Mouse (Mus musculus) ES-Bruce4 (cell line): ENCODE results near the gene Cdk17. TPM values are rescaled to one million over a fixed set of nuclear protein-coding genes. Genes with fewer than 3 reads are reported as not detected.

ENCODE experiments used
- H3K27ac ChIP-seq: 2 replicates; pipeline ENCODE4 v1.5.1; 2012; ENCODE audit warnings: low read length, inconsistent platforms; ENCODE audit not compliant: insufficient read depth
- H3K27me3 ChIP-seq: 2 replicates; pipeline ENCODE4 v1.6.1; 2012; ENCODE audit warnings: mild to moderate bottlenecking, low read length, inconsistent platforms; ENCODE audit not compliant: control insufficient read depth, poor library complexity, insufficient read depth, severe bottlenecking
- H3K36me3 ChIP-seq: 2 replicates; pipeline ENCODE4 v1.6.1; 2012; ENCODE audit warnings: inconsistent platforms, mild to moderate bottlenecking, low read length, moderate library complexity; ENCODE audit not compliant: control insufficient read depth, poor library complexity, insufficient read depth, severe bottlenecking
- H3K4me1 ChIP-seq: one replicate; pipeline ENCODE4 v1.8.1; 2011; ENCODE audit warnings: low read length; ENCODE audit not compliant: control insufficient read depth, insufficient read depth
- H3K4me3 ChIP-seq: 2 replicates; pipeline ENCODE4 v1.5.1; 2011; ENCODE audit warnings: low read depth, mild to moderate bottlenecking, low read length
- H3K9ac ChIP-seq: 2 replicates; pipeline ENCODE4 v1.6.1; 2012; ENCODE audit warnings: low read depth, mild to moderate bottlenecking, inconsistent platforms; ENCODE audit not compliant: poor library complexity, severe bottlenecking
- H3K9me3 ChIP-seq: replicated peaks from 2 replicates; pipeline ENCODE4 v1.6.1; 2012; ENCODE audit warnings: mild to moderate bottlenecking, low read length, inconsistent platforms; ENCODE audit not compliant: control insufficient read depth, poor library complexity, insufficient read depth, severe bottlenecking
- CTCF ChIP-seq: IDR thresholded peaks from one replicate; pipeline ENCODE4 v1.8.1; 2011; ENCODE audit warnings: low read depth, low read length
- EP300 ChIP-seq: IDR thresholded peaks from 2 replicates; pipeline ENCODE4 v1.6.1; 2011; ENCODE audit warnings: low read depth, low read length; ENCODE audit not compliant: insufficient read depth
- POLR2A ChIP-seq: IDR thresholded peaks from one replicate; pipeline ENCODE4 v1.8.1; 2011; ENCODE audit warnings: low read length; ENCODE audit not compliant: insufficient read depth
- polyA plus RNA-seq: library from polyadenylated mRNA; stranded (reverse); fragments of >200 nt; gene quantifications from 2 replicates; pipeline ENCODE4 v1.2.4, GENCODE M21; 2011; ENCODE audit warnings: low read depth; ENCODE audit not compliant: missing spikeins, insufficient read depth, insufficient read length

Gene Cdk17
- polyA plus RNA-seq, 1 experiment: 44.2 TPM

GRCm38 (mm10) chr10:93138730-93139129 is 21.9 kb upstream of the Cdk17 start:
- TF ChIP-seq POLR2A (no peak), EP300 (no peak), CTCF (no peak)

GRCm38 (mm10) chr10:93140778-93141177 is 19.9 kb upstream of the Cdk17 start:
- Histone ChIP-seq H3K27ac (no peak overlapping the region), H3K27me3 (no peaks in the 10 kb centered on the region), H3K4me1 (no peaks in the 10 kb centered on the region), H3K4me3 (no peak overlapping the region), H3K9me3 (no peaks in the 10 kb centered on the region), H3K9ac (no peak overlapping the region), H3K36me3 (no peaks in the 10 kb centered on the region)
- TF ChIP-seq EP300 (no peak), CTCF (no peak), POLR2A (no peak)

More at GRCm38 (mm10) chr10:93138730-93139129, 21.9 kb upstream of the Cdk17 start:
- Histone ChIP-seq H3K27ac (no peak overlapping the region), H3K9me3 (no peaks in the 10 kb centered on the region), H3K4me1 (no peaks in the 10 kb centered on the region), H3K4me3 (no peak overlapping the region), H3K27me3 (no peaks in the 10 kb centered on the region), H3K36me3 (no peaks in the 10 kb centered on the region), H3K9ac (no peak overlapping the region)

- Histone ChIP-seq H3K36me3 (no peaks in the 10 kb centered on the region), H3K9me3 (no peaks in the 10 kb centered on the region), H3K27ac (no peak overlapping the region), H3K27me3 (no peaks in the 10 kb centered on the region), H3K4me1 (no peaks in the 10 kb centered on the region), H3K4me3 (no peak overlapping the region), H3K9ac (no peak overlapping the region)
- no peak for TF ChIP-seq POLR2A
- TF ChIP-seq CTCF: no peak
Measured at GRCm38 (mm10) chr10:93142600-93143284, 17.9 kb upstream of the Cdk17 start.

GRCm38 (mm10) chr10:93143285-93143985 is 17.2 kb upstream of the Cdk17 start:
- no peaks in the 10 kb centered on the region for H3K9me3 ChIP-seq
- no peak for TF ChIP-seq EP300
- no peak for TF ChIP-seq POLR2A
- TF ChIP-seq CTCF: no peak
- no peak overlapping the region for H3K4me3 ChIP-seq
- H3K4me1 ChIP-seq: no peaks in the 10 kb centered on the region
- no peaks in the 10 kb centered on the region for H3K36me3 ChIP-seq
- no peaks in the 10 kb centered on the region for H3K27me3 ChIP-seq
- no peak overlapping the region for H3K9ac ChIP-seq
- H3K27ac ChIP-seq: no peak overlapping the region

GRCm38 (mm10) chr10:93143986-93144314 is 16.7 kb upstream of the Cdk17 start:
- H3K27me3 ChIP-seq: no peaks in the 10 kb centered on the region
- H3K4me1 ChIP-seq: no peaks in the 10 kb centered on the region
- TF ChIP-seq CTCF: no peak
- no peak for TF ChIP-seq POLR2A
- no peak for TF ChIP-seq EP300
- H3K36me3 ChIP-seq: no peaks in the 10 kb centered on the region
- no peaks in the 10 kb centered on the region for H3K9me3 ChIP-seq
- H3K9ac ChIP-seq: no peak overlapping the region
- H3K27ac ChIP-seq: no peak overlapping the region
- no peak overlapping the region for H3K4me3 ChIP-seq

- no peak overlapping the region for H3K27ac ChIP-seq
- no peaks in the 10 kb centered on the region for H3K27me3 ChIP-seq
- H3K9ac ChIP-seq: no peak overlapping the region
- H3K36me3 ChIP-seq: no peaks in the 10 kb centered on the region
- H3K9me3 ChIP-seq: no peaks in the 10 kb centered on the region
- H3K4me3 ChIP-seq: no peak overlapping the region
- no peaks in the 10 kb centered on the region for H3K4me1 ChIP-seq
- TF ChIP-seq POLR2A: no peak
- no peak for TF ChIP-seq CTCF
- no peak for TF ChIP-seq EP300
Measured at GRCm38 (mm10) chr10:93144579-93144978, 16.1 kb upstream of the Cdk17 start.
